Mouse (Mus musculus) olfactory bulb, adult 2 months (tissue): ENCODE data around the gene Klf13. TPM values are rescaled to one million over a fixed set of nuclear protein-coding genes. Genes with fewer than 3 reads are reported as not detected.

Experiments used
- H3K27ac ChIP-seq: fragments of 200-500 bp; 2 replicates; pipeline ENCODE4 v1.5.1; 2012; ENCODE audit warnings: low read depth, low read length; ENCODE audit not compliant: insufficient read depth
- H3K4me1 ChIP-seq: fragments of 200-500 bp; 2 replicates; pipeline ENCODE4 v1.6.1; 2012; ENCODE audit warnings: low read length; ENCODE audit not compliant: control insufficient read depth, insufficient read depth
- H3K4me3 ChIP-seq: fragments of 200-500 bp; 2 replicates; pipeline ENCODE4 v1.5.1; 2012; ENCODE audit warnings: mild to moderate bottlenecking, low read depth, low read length, moderate library complexity; ENCODE audit not compliant: insufficient read depth
- CTCF ChIP-seq: fragments of 200-500 bp; IDR thresholded peaks from 2 replicates; pipeline ENCODE4 v1.5.1; 2012; ENCODE audit warnings: low read depth, mild to moderate bottlenecking, low read length, moderate library complexity; ENCODE audit not compliant: insufficient read depth
- POLR2A ChIP-seq: fragments of 200-500 bp; IDR thresholded peaks from 2 replicates; pipeline ENCODE4 v1.6.1; 2012; ENCODE audit warnings: mild to moderate bottlenecking, low read depth, low read length, moderate library complexity; ENCODE audit not compliant: insufficient read depth
- WGBS: fragments of 180-500 bp; shearing (Covaris S2); methylation state at CpG from one replicate; pipeline ENCODE4 v1.1.7; 2018; 5-methylcytosine and 5-hydroxymethylcytosine counted together
- polyA plus RNA-seq: library from polyadenylated mRNA; stranded (reverse); fragments of >200 nt; gene quantifications from 2 replicates; pipeline ENCODE4 v1.2.4, GENCODE M21; 2012; ENCODE audit warnings: low replicate concordance; ENCODE audit not compliant: missing spikeins, insufficient read depth, insufficient read length

Klf13 gene
- polyA plus RNA-seq, 1 experiment = 47.4 TPM

- no peak overlapping the region for H3K27ac ChIP-seq
- WGBS = 72% methylated on average over 7 of the region's 7 CpGs
- no peak for TF ChIP-seq POLR2A
- no peak for TF ChIP-seq CTCF
- peaks cover 15% of the 10 kb centered on the region for H3K4me1 ChIP-seq
- no peak overlapping the region for H3K4me3 ChIP-seq
Measured at GRCm38 (mm10) chr7:63952077-63952898, 13.6 kb upstream of the Klf13 start.

- WGBS = 51% methylated on average over 10 of the region's 10 CpGs
- Histone ChIP-seq H3K27ac (no peak overlapping the region), H3K4me3 (no peak overlapping the region), H3K4me1 (0 out of 2 replicates have a peak, but pooled peaks cover 5% of the 10 kb centered on the region)
- TF ChIP-seq POLR2A (no peak), CTCF (no peak)
Measured at GRCm38 (mm10) chr7:63950931-63951607, 12.4 kb upstream of the Klf13 start.

GRCm38 (mm10) chr7:63949176-63949575 lies 10.5 kb upstream of the Klf13 start:
- Histone ChIP-seq H3K4me1 (0 out of 2 replicates have a peak, but pooled peaks cover 5% of the 10 kb centered on the region), H3K4me3 (no peak overlapping the region), H3K27ac (no peak overlapping the region)
- no peak for TF ChIP-seq POLR2A
- no peak for TF ChIP-seq CTCF
- 97% methylated on average over 3 of the region's 3 CpGs for WGBS

GRCm38 (mm10) chr7:63947514-63948487 lies 9.1 kb upstream of the Klf13 start:
- 0 out of 2 replicates have a peak, but pooled peaks cover 5% of the 10 kb centered on the region for H3K4me1 ChIP-seq
- no peak overlapping the region for H3K4me3 ChIP-seq
- no peak for TF ChIP-seq POLR2A
- no peak for TF ChIP-seq CTCF
- H3K27ac ChIP-seq = no peak overlapping the region
- WGBS = 78% methylated on average over 11 of the region's 11 CpGs

- no peak overlapping the region for H3K27ac ChIP-seq
- TF ChIP-seq POLR2A (no peak), CTCF (no peak)
- peaks cover 6% of the 10 kb centered on the region for H3K4me1 ChIP-seq
- no peak overlapping the region for H3K4me3 ChIP-seq
- WGBS = 48% methylated on average over 2 of the region's 2 CpGs
Measured at GRCm38 (mm10) chr7:63943946-63944345, 5.2 kb upstream of the Klf13 start.

- Histone ChIP-seq H3K27ac (no peak overlapping the region), H3K4me1 (peaks cover 6% of the 10 kb centered on the region), H3K4me3 (no peak overlapping the region)
- WGBS = 82% methylated on average over 4 of the region's 4 CpGs
- TF ChIP-seq CTCF (no peak), POLR2A (no peak)
Measured at GRCm38 (mm10) chr7:63941501-63941900, 2.8 kb upstream of the Klf13 start.

- no peak for TF ChIP-seq CTCF
- no peak overlapping the region for H3K4me3 ChIP-seq
- H3K27ac ChIP-seq = no peak overlapping the region
- 86% methylated on average over 3 of the region's 3 CpGs for WGBS
- H3K4me1 ChIP-seq = peaks cover 6% of the 10 kb centered on the region
Measured at GRCm38 (mm10) chr7:63941050-63941449, 2.3 kb upstream of the Klf13 start.

GRCm38 (mm10) chr7:63940321-63940720 lies 1.6 kb upstream of the Klf13 start:
- Histone ChIP-seq H3K27ac (no peak overlapping the region), H3K4me1 (peaks cover 12% of the 10 kb centered on the region), H3K4me3 (no peak overlapping the region)
- WGBS = 90% methylated on average over 5 of the region's 5 CpGs
- TF ChIP-seq CTCF (no peak), POLR2A (no peak)
